Mouse (Mus musculus) gastrocnemius, adult 2 months (tissue): ENCODE results near the gene Maff. TPM values are rescaled to one million over a fixed set of nuclear protein-coding genes. Genes with fewer than 3 reads are reported as not detected.

Source experiments
- DNase-seq: peaks from one replicate; pipeline ENCODE4 v3.0.0; 2022
- H3K27ac ChIP-seq: fragments of 200-600 bp; 2 replicates; pipeline ENCODE4 v1.8.1; 2022; ENCODE audit warnings: mild to moderate bottlenecking
- H3K4me3 ChIP-seq: fragments of 200-600 bp; 2 replicates; pipeline ENCODE4 v1.8.1; 2022; ENCODE audit warnings: mild to moderate bottlenecking, moderate library complexity
- CTCF ChIP-seq: fragments of 200-600 bp; IDR thresholded peaks from 2 replicates; pipeline ENCODE4 v1.8.1; 2022; ENCODE audit warnings: antibody characterized with exemption, mild to moderate bottlenecking, moderate library complexity
- intact Hi-C: fragments of 180-260 bp; cut with DNase I; formaldehyde crosslinking; loops from one replicate; pipeline ENCODE4 v1.15.1; 2025
- total RNA-seq, 2 experiments: library from RNA; stranded (reverse); gene quantifications; 2 replicates each; pipeline ENCODE4 v1.2.3; 2021

Gene Maff
- total RNA-seq, 2 experiments from 2014 or later, result 4.0 to 8.8 TPM

GRCm38 (mm10) chr15:79338978-79339377, 7.4 kb upstream of the Maff start:
- TF ChIP-seq CTCF, result no peak
- Histone ChIP-seq H3K4me3 (no peak overlapping the region), H3K27ac (no peak overlapping the region)
- no peak for DNase-seq
- intact Hi-C loops, result no loop called here

- no peak for DNase-seq
- no peak overlapping the region for H3K4me3 ChIP-seq
- no peak overlapping the region for H3K27ac ChIP-seq
- no peak for TF ChIP-seq CTCF
- intact Hi-C loops, result no loop called here
Observed at GRCm38 (mm10) chr15:79342641-79343337, 3.6 kb upstream of the Maff start.

- Histone ChIP-seq H3K4me3 (no peak overlapping the region), H3K27ac (no peak overlapping the region)
- no peak for TF ChIP-seq CTCF
- DNase-seq, result no peak
- intact Hi-C loops, result no loop called here
Observed at GRCm38 (mm10) chr15:79344627-79345026, 1.8 kb upstream of the Maff start.

DNA sequence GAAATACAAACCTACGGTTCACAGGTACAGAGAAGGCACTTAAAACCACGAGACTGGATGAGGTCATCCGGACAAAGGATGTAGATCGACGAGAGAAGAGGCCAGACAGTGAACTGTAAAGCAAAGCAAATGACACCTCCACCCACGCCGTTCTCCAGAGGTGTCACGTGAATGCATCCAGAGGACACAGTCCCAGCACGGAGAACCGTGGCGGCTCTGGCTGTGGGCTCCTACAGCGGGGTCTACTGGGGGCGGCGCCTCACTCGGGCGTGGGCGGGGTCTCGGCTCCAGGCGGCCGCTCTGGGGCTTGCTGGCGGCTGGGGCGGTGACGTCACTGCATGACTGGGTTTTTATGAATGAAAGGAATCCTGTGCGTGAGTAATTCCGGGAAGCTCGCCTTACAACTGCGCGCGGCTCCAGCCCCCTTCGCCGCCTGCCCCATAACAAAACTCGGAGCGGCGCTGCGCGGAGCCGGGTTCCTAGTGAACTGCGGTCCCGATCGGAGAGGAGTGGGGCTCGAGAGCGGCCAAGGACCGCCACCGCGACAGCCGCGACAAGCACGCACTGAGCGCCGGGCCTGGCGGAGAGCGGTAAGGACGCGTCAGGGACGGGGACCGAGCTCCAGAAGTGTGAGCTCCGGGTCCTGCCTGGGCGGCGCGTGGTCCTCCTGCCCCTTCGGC, 884 bp downstream of the Maff start:
- DNase-seq, result peak; percentile 93
- Histone ChIP-seq H3K27ac (peak overlapping the region; percentile 95), H3K4me3 (peak overlapping the region; percentile 95)
- TF ChIP-seq CTCF, result no peak
- intact Hi-C loops, result no loop called here

- intact Hi-C loops, result no loop called here
Observed at GRCm38 (mm10) chr15:79347845-79348506, 1.6 kb downstream of the Maff start.

DNA sequence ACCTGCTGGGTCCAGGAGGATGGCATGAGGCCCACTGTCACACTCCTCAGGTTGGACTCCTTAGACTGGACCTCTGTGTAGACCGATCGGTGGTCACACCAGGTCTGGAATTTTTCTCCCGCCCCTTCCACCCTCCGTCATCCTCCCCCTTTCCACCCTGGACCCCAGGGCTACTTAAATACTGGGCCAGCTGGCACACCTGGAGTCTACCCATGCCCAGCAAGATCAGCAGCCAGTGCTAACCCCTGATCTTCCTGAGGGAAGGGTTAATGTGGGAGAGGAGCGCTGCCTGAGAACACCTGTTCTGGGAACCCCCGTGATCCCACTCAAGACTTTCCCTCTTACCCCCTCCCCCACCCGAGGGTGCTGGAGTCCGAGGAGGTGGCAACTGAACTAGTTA, 2.2 kb downstream of the Maff start:
- intact Hi-C loops, result no loop called here
- no peak for DNase-seq

More at GRCm38 (mm10) chr15:79347845-79348506, 1.6 kb downstream of the Maff start:
- Histone ChIP-seq H3K4me3 (peak overlapping the region; percentile 95), H3K27ac (peak overlapping the region; percentile 95)
- peak; percentile 54 for TF ChIP-seq CTCF
- peak; percentile 86 for DNase-seq

DNA sequence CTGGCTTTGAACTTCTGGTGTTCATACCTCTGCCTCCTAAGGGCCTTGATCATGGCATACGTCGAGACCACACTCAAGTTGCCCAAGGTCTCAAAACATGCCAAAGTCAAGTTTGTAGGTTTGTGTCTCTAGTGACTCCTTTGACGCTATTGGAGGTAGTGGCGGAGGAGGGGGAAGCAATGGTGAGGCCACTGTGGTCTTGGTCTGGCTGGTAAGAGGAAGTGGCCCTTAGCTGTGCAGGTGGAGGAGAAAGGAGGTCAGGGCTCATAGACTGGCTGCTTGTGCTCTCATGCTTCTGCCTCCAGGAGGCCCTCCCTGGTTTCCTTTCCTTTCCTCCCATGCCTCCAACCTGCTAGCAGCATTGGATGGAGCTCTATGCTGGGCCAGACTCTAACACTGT, 4.4 kb downstream of the Maff start:
- intact Hi-C loops, result no loop called here
- no peak for DNase-seq
- no peak for TF ChIP-seq CTCF
- Histone ChIP-seq H3K27ac (peak overlapping the region; percentile 82), H3K4me3 (peak overlapping the region; percentile 51)

More for the DNA sequence above, 2.2 kb downstream of the Maff start:
- peak overlapping the region; percentile 95 for H3K27ac ChIP-seq
- TF ChIP-seq CTCF, result no peak
- H3K4me3 ChIP-seq, result peak overlapping the region; percentile 95

DNA sequence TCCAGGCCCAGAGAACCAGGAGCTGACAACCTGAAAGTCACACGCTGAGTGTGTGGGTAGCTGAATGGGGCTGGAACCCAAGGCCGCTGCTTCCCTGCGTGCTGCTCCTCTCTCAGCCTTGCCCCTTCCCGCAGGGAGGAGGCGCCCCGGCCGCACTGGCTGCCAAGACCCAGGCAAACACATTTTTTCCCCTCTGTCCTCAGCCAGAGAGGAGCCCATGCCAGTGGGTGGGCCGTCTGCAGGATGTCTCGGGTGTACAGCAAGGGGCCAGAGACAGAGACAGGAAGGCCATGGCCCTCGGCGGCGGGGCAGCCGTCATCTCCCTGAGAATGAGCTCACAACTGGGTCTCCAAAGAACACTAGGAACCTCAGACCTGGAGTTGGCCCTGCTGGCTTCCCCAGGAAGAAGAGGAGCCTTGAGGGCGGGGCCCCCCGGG, 4.9 kb downstream of the Maff start:
- H3K27ac ChIP-seq, result peak overlapping the region; percentile 82
- DNase-seq, result peak; percentile 84
- peak overlapping the region; percentile 51 for H3K4me3 ChIP-seq
- intact Hi-C loops, result no loop called here
- peak; percentile 15; the same call in 1 of the 2 replicates for TF ChIP-seq CTCF

DNA sequence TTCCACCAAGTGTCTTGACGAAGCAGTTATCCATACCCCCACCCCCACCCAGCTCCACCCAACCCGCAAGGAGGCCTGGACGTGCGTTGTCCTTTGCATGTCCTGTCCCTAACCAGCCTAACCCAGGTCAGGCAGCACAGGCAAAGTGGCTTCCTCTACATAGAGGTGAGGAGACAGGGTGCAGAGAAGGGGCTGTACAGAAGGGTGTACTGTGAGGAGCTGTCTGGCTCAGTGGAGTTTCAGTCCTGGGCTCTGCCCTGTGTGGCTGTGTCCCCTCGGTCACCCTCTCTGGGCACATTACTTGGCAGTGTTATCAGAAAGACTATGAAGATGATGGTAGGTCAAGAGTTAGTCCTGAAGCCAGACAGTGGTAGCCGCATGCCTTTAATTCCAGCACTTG, 6.1 kb downstream of the Maff start:
- H3K4me3 ChIP-seq, result no peak overlapping the region
- DNase-seq, result no peak
- no peak overlapping the region; the same call in 1 of the 2 replicates for H3K27ac ChIP-seq
- TF ChIP-seq CTCF, result no peak
- intact Hi-C loops, result no loop called here

DNA sequence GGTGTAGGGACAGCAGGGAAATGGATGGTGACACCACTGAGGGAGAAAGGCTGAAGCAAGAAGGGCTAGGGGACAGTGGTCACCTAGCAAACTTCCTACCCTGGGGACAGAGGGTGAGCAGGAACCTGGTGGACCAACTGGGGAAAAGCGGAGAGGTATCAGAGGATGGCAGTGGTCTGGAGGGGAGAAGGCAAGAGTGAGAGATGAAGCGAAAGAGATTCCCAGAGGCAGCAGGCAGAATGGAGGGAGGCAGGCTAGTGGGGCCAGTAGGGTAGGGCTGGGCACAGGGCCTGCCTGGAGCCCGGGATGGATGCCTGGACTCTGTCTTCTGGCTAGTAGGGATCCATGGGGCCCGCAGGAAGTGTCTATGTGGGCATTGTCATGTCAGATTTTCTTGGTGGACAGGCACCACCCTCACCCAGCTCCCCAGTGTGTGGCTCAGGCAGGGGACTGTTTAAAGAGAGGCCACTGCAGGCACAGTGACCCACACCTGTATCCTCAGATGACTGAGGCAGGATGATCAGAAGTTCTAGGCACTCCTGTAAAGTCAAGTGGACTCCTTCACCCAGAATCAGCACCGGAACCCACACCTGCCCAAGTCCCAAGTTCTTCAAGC, 7.4 kb downstream of the Maff start:
- H3K4me3 ChIP-seq, result no peak overlapping the region
- intact Hi-C loops, result no loop called here
- no peak for DNase-seq
- no peak for TF ChIP-seq CTCF
- no peak overlapping the region for H3K27ac ChIP-seq

DNA sequence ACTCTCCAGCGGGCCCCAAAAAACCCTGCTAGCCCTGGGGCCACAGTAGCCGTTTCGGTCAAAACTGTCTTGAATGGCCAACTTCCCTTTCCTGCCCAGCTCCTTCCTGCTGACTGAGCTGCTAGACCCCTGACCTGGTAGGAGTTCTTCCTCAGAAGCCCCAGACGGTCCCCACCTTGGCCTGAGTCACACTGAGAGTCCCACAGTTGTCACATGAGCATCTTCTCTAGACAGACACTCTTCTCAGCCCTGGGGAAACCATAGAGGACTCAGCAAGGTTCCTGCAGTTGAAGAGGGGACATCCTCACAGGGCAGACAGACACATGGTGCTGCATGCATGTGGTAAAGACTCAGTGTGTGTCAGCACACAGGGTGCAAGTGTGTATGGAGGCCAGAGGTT, 8.2 kb downstream of the Maff start:
- H3K4me3 ChIP-seq, result no peak overlapping the region
- intact Hi-C loops, result no loop called here
- H3K27ac ChIP-seq, result no peak overlapping the region
- TF ChIP-seq CTCF, result no peak
- DNase-seq, result no peak

DNA sequence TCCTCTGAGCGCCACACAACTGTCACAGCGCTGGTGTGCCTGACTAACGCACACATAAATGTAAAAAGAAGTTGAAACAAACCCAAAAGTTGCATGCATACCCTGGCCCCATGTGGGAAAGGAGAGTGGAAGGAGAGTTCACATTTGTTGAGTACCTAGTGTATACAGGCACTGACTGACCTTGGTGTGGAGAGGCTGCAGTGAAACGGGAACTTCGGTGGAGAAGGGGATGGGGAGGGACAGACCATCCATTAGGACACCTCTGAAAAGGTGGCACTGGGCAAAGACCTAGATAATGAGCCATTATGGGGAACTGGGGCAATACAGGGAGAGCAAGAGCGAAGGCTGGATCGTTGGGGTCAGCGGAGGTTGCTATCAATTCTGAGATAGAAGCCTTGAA, 10.1 kb downstream of the Maff start:
- DNase-seq, result no peak
- Histone ChIP-seq H3K27ac (no peak overlapping the region), H3K4me3 (peak overlapping the region; percentile 68)
- no peak for TF ChIP-seq CTCF
- intact Hi-C loops, result no loop called here
